Mouse (Mus musculus): ENCODE results near the gene Crlf1.

DNA sequence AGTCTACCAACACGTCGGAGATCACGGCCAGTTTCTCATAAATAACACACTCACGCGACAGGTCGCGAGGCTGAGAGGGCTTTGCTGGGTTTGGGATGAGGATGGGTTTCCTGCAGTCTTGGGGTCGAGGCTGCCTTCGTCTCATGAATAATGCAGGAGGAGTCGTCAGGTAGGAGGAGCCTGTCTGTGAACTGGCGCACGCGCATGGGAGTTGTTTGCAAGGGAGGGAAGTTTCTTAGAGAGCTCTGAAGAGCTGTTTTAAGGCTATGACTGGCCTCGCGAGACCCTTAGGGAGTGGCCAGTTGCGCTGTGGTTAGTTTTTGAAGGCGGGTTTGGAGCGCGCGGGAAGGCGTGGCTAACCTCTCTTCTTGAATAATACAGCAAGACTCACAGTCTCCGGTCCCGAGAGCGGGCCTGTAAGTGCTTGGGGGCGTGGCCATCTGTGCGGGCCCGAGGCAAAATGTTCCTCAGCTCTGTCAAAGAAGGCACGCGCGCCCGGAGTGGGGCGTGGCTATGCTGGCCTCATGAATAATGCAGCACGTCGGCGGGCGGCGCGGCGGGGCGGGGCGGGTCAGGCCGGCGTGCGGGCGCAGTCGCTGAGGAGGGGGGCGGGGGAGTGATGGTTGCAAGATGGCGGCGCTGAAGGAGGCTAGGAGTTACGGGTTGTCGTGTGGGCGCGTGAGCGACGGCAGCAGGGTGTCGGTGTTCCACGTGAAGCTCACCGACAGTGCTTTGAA is 46.3 kb downstream of the Crlf1 start, which contains the start of gene Ell:
- TF ChIP-seq CTCF (IDR thresholded peaks at IDR 0.05; ENCODE audit: extremely low read depth, insufficient read depth, low read length): no peak
- TF ChIP-seq POLR2A (IDR thresholded peaks at IDR 0.05; ENCODE audit: extremely low read depth, insufficient read depth, low read length): peak; percentile 74
